7 mouse cellular contexts compared by ENCODE assay signal in the genomic region with DNA sequence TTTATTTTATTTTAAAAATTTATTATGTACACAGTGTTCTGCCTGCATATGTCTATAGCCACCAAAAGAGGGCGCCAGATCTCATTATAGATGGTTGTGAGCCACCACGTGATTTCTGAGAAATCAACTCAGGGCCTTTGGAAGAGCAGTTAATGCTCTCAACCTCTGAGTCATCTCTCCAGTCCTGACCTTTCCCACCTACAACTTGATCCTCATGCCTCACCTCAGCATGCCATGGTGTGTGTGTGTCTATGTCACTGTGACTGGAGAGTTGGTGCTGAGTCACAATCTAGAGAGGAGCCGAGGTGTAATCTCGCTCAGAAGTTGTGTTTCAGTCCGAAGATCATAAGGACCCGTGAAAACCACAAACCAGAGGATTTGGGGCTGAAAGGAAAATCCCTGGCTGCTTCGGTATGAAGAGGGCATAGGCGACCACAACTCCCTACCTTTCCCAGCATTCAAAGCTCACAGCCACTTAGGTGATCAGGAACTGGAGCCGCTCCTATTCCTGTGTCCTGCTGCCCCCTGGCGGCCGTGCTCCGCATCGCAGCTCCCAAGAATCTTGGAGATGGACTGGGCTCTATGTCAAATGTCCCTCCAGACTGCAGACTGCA. TPM values are rescaled to one million over a fixed set of nuclear protein-coding genes. Genes with fewer than 3 reads are reported as not detected.
DNase-seq lines count a peak whose midpoint lies in the region; ATAC-seq and TF ChIP-seq lines count a peak whose summit lies in the region.

No protein-coding gene starts in this region.

- peaks cover 0 to 8% of the 10 kb centered on the region in 2 experiments; a peak in 3 of 4 replicates for H3K27me3 ChIP-seq in MEL (ENCODE audit: control insufficient read depth in 1 of 2, insufficient read depth in 2 of 2, low read length in 2 of 2)
- H3K27me3 ChIP-seq in embryonic facial prominence, embryonic 15.5 days = no peaks in the 10 kb centered on the region

- H3K27ac ChIP-seq in MEL (ENCODE audit: control insufficient read depth, low read depth, low read length) = no peak overlapping the region
- H3K27ac ChIP-seq in embryonic facial prominence, embryonic 15.5 days (replicated peaks) = no peak overlapping the region

- TF ChIP-seq POLR2A in MEL (IDR thresholded peaks at IDR 0.05; ENCODE audit: control insufficient read depth in 1 of 2, insufficient read depth in 1 of 2, low read depth in 1 of 2, low read length in 2 of 2, poor library complexity in 1 of 2) = 0 out of 4 replicates have a peak, but pooled peaks of 1 of the 2 experiments have one; percentile 39

- no peaks in the 10 kb centered on the region for H3K36me3 ChIP-seq in MEL (ENCODE audit: control insufficient read depth in 1 of 2, insufficient read depth in 2 of 2, low read length in 2 of 2)
- no peaks in the 10 kb centered on the region for H3K36me3 ChIP-seq in embryonic facial prominence, embryonic 15.5 days

- ATAC-seq in embryonic facial prominence, embryonic 15.5 days (ENCODE audit: insufficient number of reproducible peaks, low FRiP score, low TSS enrichment, low read depth) = peak; percentile 47; the same call in 1 of the 2 replicates
- ATAC-seq in megakaryocyte progenitor cell, adult 5-6 weeks (replicated peaks; ENCODE audit: poor library complexity) = peak; percentile 95

- peak; percentile 92 to 100 (median 99) for TF ChIP-seq CTCF in MEL (IDR thresholded peaks at IDR 0.05 in 2 of 3, conservative IDR thresholded peaks at IDR 0.05 in 1 of 3; ENCODE audit: control insufficient read depth in 1 of 3, insufficient read depth in 1 of 3, low read depth in 2 of 3, low read length in 3 of 3, poor library complexity in 1 of 3, severe bottlenecking in 1 of 3)

- no peak; a peak in 1 of 4 replicates for TF ChIP-seq EP300 in MEL (IDR thresholded peaks at IDR 0.05; ENCODE audit: low read depth in 1 of 2, low read length in 2 of 2)

- no peak overlapping the region for H3K4me2 ChIP-seq in embryonic facial prominence, embryonic 15.5 days (replicated peaks)

- peak; percentile 91 for DNase-seq in MEL (ENCODE audit: low read depth, low spot score)
- peak; percentile 96 to 98 for DNase-seq in adrenal gland, postnatal 36 days
- DNase-seq in heart, postnatal 36 days = peak; percentile 92 to 99
- DNase-seq in left cerebral cortex, adult 11 months (ENCODE audit: low spot score) = peak; percentile 53
- peak; percentile 74 for DNase-seq in spleen, adult 12 weeks (ENCODE audit: low spot score)

- no peaks in the 10 kb centered on the region for H3K9me3 ChIP-seq in MEL (replicated peaks; ENCODE audit: insufficient read depth, low read length)
- H3K9me3 ChIP-seq in embryonic facial prominence, embryonic 15.5 days (replicated peaks) = no peaks in the 10 kb centered on the region

- H3K4me1 ChIP-seq in MEL (ENCODE audit: control insufficient read depth in 1 of 2, insufficient read depth in 2 of 2, low read length in 2 of 2) = no peaks in the 10 kb centered on the region
- H3K4me1 ChIP-seq in embryonic facial prominence, embryonic 15.5 days = no peaks in the 10 kb centered on the region

- H3K4me3 ChIP-seq in MEL (ENCODE audit: control insufficient read depth in 1 of 2, insufficient read depth in 1 of 2, low read depth in 2 of 2, low read length in 2 of 2) = peak overlapping the region; percentile 12 to 42
- no peak overlapping the region for H3K4me3 ChIP-seq in embryonic facial prominence, embryonic 15.5 days (replicated peaks)

- H3K9ac ChIP-seq in MEL (ENCODE audit: control insufficient read depth, low read depth, low read length, poor library complexity, severe bottlenecking) = peak overlapping the region; percentile 4; the same call in 1 of the 2 replicates
- no peak overlapping the region for H3K9ac ChIP-seq in embryonic facial prominence, embryonic 15.5 days

- intact Hi-C loops in heart, postnatal 36 days (cut with DNase I) = loop anchor here (1.0 to 2.0 kb wide), 3 partner anchors 43 to 1335 kb away; no protein-coding TSS in a partner anchor

- TF ChIP-seq RAD21 in MEL (IDR thresholded peaks at IDR 0.05; ENCODE audit: low read depth, low read length) = peak; percentile 80

- WGBS in embryonic facial prominence, embryonic 15.5 days = 24% methylated on average over 13 of the region's 13 CpGs

- H3K79me2 ChIP-seq in MEL (ENCODE audit: control insufficient read depth, insufficient read depth, low read length, poor library complexity) = no peaks in the 10 kb centered on the region

TF ChIP-seq in MEL, 35 proteins besides CTCF, POLR2A, EP300 and RAD21 (continues in another document):
- TF ChIP-seq SMC3 (IDR thresholded peaks at IDR 0.05; ENCODE audit: low read depth, low read length) = peak; percentile 80
- TF ChIP-seq POLR2AphosphoS5 (IDR thresholded peaks at IDR 0.05; ENCODE audit: borderline replicate concordance, low read depth, low read length) = no peak
- no peak for TF ChIP-seq MYB (IDR thresholded peaks at IDR 0.05; ENCODE audit: low read depth, low read length)
- peak in 1 of 2 experiments; percentile 71; a peak in 2 of 4 replicates for TF ChIP-seq USF2 (IDR thresholded peaks at IDR 0.05; ENCODE audit: borderline replicate concordance in 1 of 2, insufficient read depth in 1 of 2, low read depth in 1 of 2, low read length in 2 of 2)
- TF ChIP-seq MAX (IDR thresholded peaks at IDR 0.05; ENCODE audit: low read length) = peak; percentile 75; the same call in 1 of the 2 replicates
- TF ChIP-seq HCFC1 (IDR thresholded peaks at IDR 0.05; ENCODE audit: low read depth, low read length) = no peak; the same call in 1 of the 2 replicates
- TF ChIP-seq MAFK (IDR thresholded peaks at IDR 0.05; ENCODE audit: borderline replicate concordance, low read depth, low read length) = no peak
- peak; percentile 94 for TF ChIP-seq USF1 (IDR thresholded peaks at IDR 0.05; ENCODE audit: low read depth, low read length)
- 0 out of 2 replicates have a peak, but pooled peaks have one; percentile 33 for TF ChIP-seq TBP (IDR thresholded peaks at IDR 0.05; ENCODE audit: low read depth, low read length)
- no peak for TF ChIP-seq TAL1 (IDR thresholded peaks at IDR 0.05; ENCODE audit: low read length)
- no peak for TF ChIP-seq TCF12 (IDR thresholded peaks at IDR 0.05; ENCODE audit: low read depth, low read length)
- no peak for TF ChIP-seq ZMIZ1 (IDR thresholded peaks at IDR 0.05; ENCODE audit: low read depth, low read length)
- no peak for TF ChIP-seq E2F4 (IDR thresholded peaks at IDR 0.05; ENCODE audit: borderline replicate concordance, low read depth, low read length)
- no peak for TF ChIP-seq UBTF (IDR thresholded peaks at IDR 0.05; ENCODE audit: borderline replicate concordance, insufficient read depth, low read depth, low read length)
- TF ChIP-seq BHLHE40 (IDR thresholded peaks at IDR 0.05; ENCODE audit: borderline replicate concordance, low read depth, low read length) = peak; percentile 55; the same call in 1 of the 2 replicates
- TF ChIP-seq MAZ (IDR thresholded peaks at IDR 0.05; ENCODE audit: low read depth, low read length) = peak; percentile 69; the same call in 1 of the 2 replicates
- TF ChIP-seq ZNF384 (IDR thresholded peaks at IDR 0.05; ENCODE audit: low read depth, low read length) = no peak
- TF ChIP-seq GATA1 (IDR thresholded peaks at IDR 0.05; ENCODE audit: low read depth, low read length) = no peak
- no peak; the same call in 1 of the 2 replicates for TF ChIP-seq NELFE (IDR thresholded peaks at IDR 0.05; ENCODE audit: low read depth, low read length)
- no peak for TF ChIP-seq RCOR1 (IDR thresholded peaks at IDR 0.05; ENCODE audit: low read depth, low read length)
- TF ChIP-seq ETS1 (IDR thresholded peaks at IDR 0.05; ENCODE audit: low read depth, low read length) = no peak
- TF ChIP-seq ZC3H11A (IDR thresholded peaks at IDR 0.05; ENCODE audit: low read depth, low read length) = peak; percentile 72
- no peak for TF ChIP-seq MEF2A (IDR thresholded peaks at IDR 0.05; ENCODE audit: extremely low read depth, insufficient replicate concordance, low read depth, low read length, poor library complexity, severe bottlenecking)
- peak; percentile 63; the same call in 1 of the 2 replicates for TF ChIP-seq MYC (IDR thresholded peaks at IDR 0.05; ENCODE audit: low read depth, low read length)
- no peak for TF ChIP-seq JUND (IDR thresholded peaks at IDR 0.05; ENCODE audit: low read depth, low read length)
- peak; percentile 37; the same call in 1 of the 2 replicates for TF ChIP-seq GABPA (IDR thresholded peaks at IDR 0.05; ENCODE audit: low read depth, low read length)

RNA-seq across cellular contexts. Expression of a gene that starts 18.5 kb away (rescaled TPM):
- total RNA-seq in MEL (2012; rRNA removed) = 1.7 TPM in 2 replicates
- under 1 TPM in 1 of 2 experiments, not detected in 1; 0.52 TPM for polyA plus RNA-seq in MEL (2012; ENCODE audit: insufficient read depth in 1 of 2, insufficient read length in 2 of 2, low read depth in 1 of 2, low replicate concordance in 2 of 2, missing spikeins in 1 of 2)
- 1 to 10 TPM; 3.3 to 4.5 TPM for total RNA-seq in adrenal gland, postnatal 36 days (2021)
- not detected in 2 replicates for polyA plus RNA-seq in embryonic facial prominence, embryonic 15.5 days (2015; fragmentation: Nextera tagmentation; extraction: Ambion mirVana)
- 1 to 10 TPM; 1.1 to 1.4 TPM for total RNA-seq in heart, postnatal 36 days (2021)
- not detected in 2 replicates for total RNA-seq in megakaryocyte progenitor cell, adult 5-6 weeks (2015)
- not detected in 2 replicates for total RNA-seq in megakaryocyte progenitor cell, adult 5-6 weeks (2017)

RNA-seq across cellular contexts. Expression of a gene that starts 39.2 kb away (rescaled TPM):
- total RNA-seq in MEL (2012; rRNA removed) = 58.7 and 60.1 TPM in 2 replicates
- 10 to 100 TPM in 1 of 2 experiments, not detected in 1; 97.9 TPM for polyA plus RNA-seq in MEL (2012; ENCODE audit: insufficient read depth in 1 of 2, insufficient read length in 2 of 2, low read depth in 1 of 2, low replicate concordance in 2 of 2, missing spikeins in 1 of 2)
- 100 to 1,000 TPM; 170 to 266 TPM for total RNA-seq in adrenal gland, postnatal 36 days (2021)
- 81.6 and 82.0 TPM in 2 replicates for polyA plus RNA-seq in embryonic facial prominence, embryonic 15.5 days (2015; fragmentation: Nextera tagmentation; extraction: Ambion mirVana)
- 100 to 1,000 TPM in 1 of 2 experiments, 10 to 100 TPM in 1; 87.6 to 133 TPM for total RNA-seq in heart, postnatal 36 days (2021)
- total RNA-seq in megakaryocyte progenitor cell, adult 5-6 weeks (2015) = 248 and 262 TPM in 2 replicates
- 464 and 467 TPM in 2 replicates for total RNA-seq in megakaryocyte progenitor cell, adult 5-6 weeks (2017)

RNA-seq across cellular contexts. Expression of a gene that starts 40.3 kb away (rescaled TPM):
- 0.19 and 0.23 TPM in 2 replicates for total RNA-seq in MEL (2012; rRNA removed)
- 1 to 10 TPM in 1 of 2 experiments, not detected in 1; 4.1 TPM for polyA plus RNA-seq in MEL (2012; ENCODE audit: insufficient read depth in 1 of 2, insufficient read length in 2 of 2, low read depth in 1 of 2, low replicate concordance in 2 of 2, missing spikeins in 1 of 2)
- total RNA-seq in adrenal gland, postnatal 36 days (2021) = 1 to 10 TPM; 1.4 to 1.9 TPM
- 0.47 TPM in 1 of 2 replicates, not detected in the other for polyA plus RNA-seq in embryonic facial prominence, embryonic 15.5 days (2015; fragmentation: Nextera tagmentation; extraction: Ambion mirVana)
- 1 to 10 TPM in 1 of 2 experiments, under 1 TPM in 1; 0.64 to 1.4 TPM for total RNA-seq in heart, postnatal 36 days (2021)
- total RNA-seq in megakaryocyte progenitor cell, adult 5-6 weeks (2015) = not detected in 2 replicates
- total RNA-seq in megakaryocyte progenitor cell, adult 5-6 weeks (2017) = not detected in 2 replicates
